Mouse (Mus musculus) bone marrow, adult 2 months (tissue): ENCODE measurements around the gene Jazf1. TPM values are rescaled to one million over a fixed set of nuclear protein-coding genes. Genes with fewer than 3 reads are reported as not detected.

Experiments
- H3K27ac ChIP-seq: fragments of 200-500 bp; 2 replicates; pipeline ENCODE4 v1.5.1; 2012; ENCODE audit warnings: low read depth, mild to moderate bottlenecking, control low read depth, inconsistent platforms, low read length; ENCODE audit not compliant: control insufficient read depth, poor library complexity, insufficient read depth
- H3K4me1 ChIP-seq: fragments of 200-500 bp; 2 replicates; pipeline ENCODE4 v1.6.1; 2011; ENCODE audit warnings: low read length; ENCODE audit not compliant: control insufficient read depth, insufficient read depth
- H3K4me3 ChIP-seq: fragments of 200-500 bp; replicated peaks from 2 replicates; pipeline ENCODE3; 2011; ENCODE audit warnings: mild to moderate bottlenecking, low read depth, low read length, control low read depth; ENCODE audit not compliant: control insufficient read depth
- CTCF ChIP-seq: fragments of 200-500 bp; IDR thresholded peaks from 2 replicates; pipeline ENCODE4 v1.5.1; 2011; ENCODE audit warnings: low read length, control low read depth; ENCODE audit not compliant: control insufficient read depth, insufficient read depth
- POLR2A ChIP-seq: fragments of 200-500 bp; IDR thresholded peaks from 2 replicates; pipeline ENCODE4 v1.6.1; 2011; ENCODE audit warnings: low read depth, mild to moderate bottlenecking, control low read depth, low read length, borderline replicate concordance; ENCODE audit not compliant: control insufficient read depth
- WGBS: fragments of 180-500 bp; shearing (Covaris S2); methylation state at CpG from one replicate; pipeline ENCODE4 v1.1.7; 2018; 5-methylcytosine and 5-hydroxymethylcytosine counted together
- polyA plus RNA-seq: library from polyadenylated mRNA; stranded (reverse); fragments of >200 nt; gene quantifications from 2 replicates; pipeline ENCODE4 v1.2.4, GENCODE M21; 2011; ENCODE audit warnings: low replicate concordance; ENCODE audit not compliant: missing spikeins, insufficient read depth, insufficient read length

Gene Jazf1
- polyA plus RNA-seq, 1 experiment, result not detected

GRCm38 (mm10) chr6:52844741-52845140 lies 223.7 kb downstream of the Jazf1 start:
- Histone ChIP-seq H3K27ac (no peak overlapping the region), H3K4me3 (no peak overlapping the region), H3K4me1 (peaks cover 8% of the 10 kb centered on the region)
- TF ChIP-seq CTCF, result no peak
- TF ChIP-seq POLR2A, result no peak
- WGBS, result 77% methylated on average over 3 of the region's 3 CpGs

- H3K4me1 ChIP-seq, result peaks cover 8% of the 10 kb centered on the region
- 66% methylated on average over 4 of the region's 4 CpGs for WGBS
- TF ChIP-seq POLR2A (no peak), CTCF (peak; percentile 36; the same call in 1 of the 2 replicates)
- no peak overlapping the region for H3K4me3 ChIP-seq
- H3K27ac ChIP-seq, result peak overlapping the region; percentile 47; the same call in 1 of the 2 replicates
Observed at GRCm38 (mm10) chr6:52843027-52843426, 225.4 kb downstream of the Jazf1 start.

- no peak overlapping the region for H3K4me3 ChIP-seq
- 33% methylated on average over 6 of the region's 6 CpGs for WGBS
- peak overlapping the region; percentile 47; the same call in 1 of the 2 replicates for H3K27ac ChIP-seq
- TF ChIP-seq CTCF (no peak), POLR2A (no peak)
- peaks cover 8% of the 10 kb centered on the region for H3K4me1 ChIP-seq
Observed at GRCm38 (mm10) chr6:52842598-52842997, 225.8 kb downstream of the Jazf1 start.

- no peak for TF ChIP-seq POLR2A
- TF ChIP-seq CTCF, result no peak
- Histone ChIP-seq H3K4me1 (peaks cover 8% of the 10 kb centered on the region), H3K27ac (no peak overlapping the region), H3K4me3 (no peak overlapping the region)
- WGBS, result 41% methylated on average over 2 of the region's 2 CpGs
Observed at GRCm38 (mm10) chr6:52841611-52842010, 226.8 kb downstream of the Jazf1 start.

GRCm38 (mm10) chr6:52840589-52841044 lies 227.8 kb downstream of the Jazf1 start:
- TF ChIP-seq POLR2A, result no peak
- TF ChIP-seq CTCF, result no peak
- 37% methylated on average over 9 of the region's 9 CpGs for WGBS
- H3K4me3 ChIP-seq, result no peak overlapping the region
- no peak overlapping the region for H3K27ac ChIP-seq
- peaks cover 3% of the 10 kb centered on the region for H3K4me1 ChIP-seq

- Histone ChIP-seq H3K4me3 (no peak overlapping the region), H3K4me1 (peaks cover 3% of the 10 kb centered on the region), H3K27ac (no peak overlapping the region)
- 12% methylated on average over 8 of the region's 8 CpGs for WGBS
- TF ChIP-seq POLR2A, result no peak
- peak; percentile 71 for TF ChIP-seq CTCF
Observed at GRCm38 (mm10) chr6:52838691-52839090, 229.7 kb downstream of the Jazf1 start.

- H3K4me3 ChIP-seq, result no peak overlapping the region
- H3K27ac ChIP-seq, result no peak overlapping the region
- 83% methylated on average over 4 of the region's 4 CpGs for WGBS
- no peak for TF ChIP-seq POLR2A
- TF ChIP-seq CTCF, result no peak
- peaks cover 1% of the 10 kb centered on the region for H3K4me1 ChIP-seq
Observed at GRCm38 (mm10) chr6:52837792-52838191, 230.6 kb downstream of the Jazf1 start.

GRCm38 (mm10) chr6:52836201-52836950 lies 232.1 kb downstream of the Jazf1 start:
- Histone ChIP-seq H3K4me3 (no peak overlapping the region), H3K4me1 (no peaks in the 10 kb centered on the region; the same call in none of the 2 replicates), H3K27ac (no peak overlapping the region)
- TF ChIP-seq CTCF, result no peak
- no peak for TF ChIP-seq POLR2A
- WGBS, result 87% methylated on average over 15 of the region's 15 CpGs
